Mouse (Mus musculus): Measurements from ENCODE around the gene Srsf5. TPM values are rescaled to one million over a fixed set of nuclear protein-coding genes. Genes with fewer than 3 reads are reported as not detected.

Srsf5 gene
- total RNA-seq, 2 experiments from 2014 or later: 96.9 to 112 TPM

- intact Hi-C loops (cut with DNase I; ENCODE audit: low total_unique reads): no loop called here
- DNase-seq: no peak
Measured at GRCm38 (mm10) chr12:80990901-80991445, 45.7 kb downstream of the Srsf5 start.

DNA sequence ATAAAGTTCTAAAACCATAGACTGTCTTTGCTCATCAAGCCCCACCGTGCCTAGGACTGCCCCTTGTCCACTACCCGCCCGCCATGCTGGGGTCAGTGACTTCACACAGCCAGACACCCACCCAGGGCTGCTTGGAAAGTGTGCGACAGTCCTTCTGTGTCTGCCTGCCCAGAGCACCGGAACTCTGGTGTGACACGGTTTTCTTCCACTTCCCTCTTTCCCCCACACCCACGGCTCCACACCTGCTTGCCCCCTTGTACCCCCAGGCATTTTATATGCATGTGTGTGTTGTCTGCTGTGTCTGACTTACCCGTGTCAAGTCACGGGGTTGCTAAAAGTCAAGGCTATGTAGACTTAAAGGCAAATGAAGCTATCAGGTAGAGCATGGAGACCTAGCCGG lies 46.5 kb downstream of the Srsf5 start:
- DNase-seq: no peak
- intact Hi-C loops (cut with DNase I; ENCODE audit: low total_unique reads): no loop called here

DNA sequence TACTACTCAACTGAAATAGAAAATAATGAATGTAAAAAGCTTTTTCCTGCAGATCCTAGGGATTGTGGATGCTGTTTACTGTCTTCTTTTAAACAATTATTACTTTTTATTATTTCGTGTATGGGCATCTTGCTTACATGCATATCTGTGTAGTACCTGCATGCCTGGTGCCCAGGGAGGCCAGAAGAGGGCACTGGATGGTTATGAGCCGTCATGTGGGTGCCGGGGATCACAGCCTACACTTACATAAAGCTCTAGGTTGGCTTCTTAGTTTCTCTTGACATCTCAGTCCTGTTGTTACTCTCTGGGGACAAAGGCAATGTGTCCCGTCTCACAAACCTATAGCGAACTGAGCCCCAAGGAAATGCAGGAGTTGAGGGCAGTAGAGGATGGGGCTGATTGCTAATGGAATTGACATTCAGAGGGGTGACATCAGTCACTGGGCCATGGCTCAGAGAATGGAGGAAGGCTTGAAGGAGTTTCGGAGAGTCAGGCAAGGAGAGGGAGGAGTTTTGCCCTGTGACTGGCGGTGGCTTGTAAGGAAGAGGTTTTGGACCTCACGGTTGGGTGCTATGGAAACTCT lies 47.3 kb downstream of the Srsf5 start:
- DNase-seq: no peak
- intact Hi-C loops (cut with DNase I; ENCODE audit: low total_unique reads): no loop called here

GRCm38 (mm10) chr12:80993773-80994172 lies 48.5 kb downstream of the Srsf5 start:
- intact Hi-C loops (cut with DNase I; ENCODE audit: low total_unique reads): no loop called here
- DNase-seq: no peak

DNA sequence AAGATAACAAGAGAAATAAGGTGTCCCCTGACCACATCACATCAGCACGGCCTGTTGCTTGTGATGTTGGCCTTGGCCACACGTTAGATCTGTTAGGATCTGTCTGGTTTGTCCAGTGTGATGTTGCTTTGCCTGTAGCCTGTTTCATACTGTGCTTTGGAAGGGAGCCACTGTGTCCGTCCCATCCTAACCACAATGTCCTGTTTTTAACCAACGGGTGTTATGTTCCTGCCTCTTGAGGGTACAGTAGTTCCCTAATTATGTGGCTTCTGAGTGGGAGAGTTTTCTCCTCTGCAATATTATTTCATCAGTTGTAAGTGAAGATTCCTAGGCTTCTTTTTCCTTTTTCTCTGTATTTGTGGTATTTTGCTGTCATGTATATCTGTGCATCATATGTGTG lies 50.0 kb downstream of the Srsf5 start:
- DNase-seq: no peak
- intact Hi-C loops (cut with DNase I; ENCODE audit: low total_unique reads): no loop called here

DNA sequence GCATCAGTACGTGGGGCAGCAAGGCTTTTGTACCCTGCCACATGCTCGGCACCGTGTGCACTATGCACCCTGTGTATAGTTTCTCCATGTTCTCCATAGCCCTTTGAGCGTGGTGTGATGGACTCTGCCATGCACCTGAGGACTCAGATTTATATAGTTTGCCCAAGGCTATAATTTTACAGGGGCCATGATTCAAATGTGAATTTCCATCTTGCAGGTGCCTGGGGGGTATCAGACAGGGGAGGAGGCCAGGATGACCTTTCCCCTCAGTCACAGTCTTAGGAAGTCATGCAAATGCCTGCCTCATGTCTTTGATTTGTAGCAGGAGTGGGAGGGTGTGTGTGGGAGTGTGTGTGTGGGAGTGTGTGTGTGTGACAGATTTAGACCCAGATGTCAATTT lies 52.3 kb downstream of the Srsf5 start:
- no peak for DNase-seq
- intact Hi-C loops (cut with DNase I; ENCODE audit: low total_unique reads): no loop called here

DNA sequence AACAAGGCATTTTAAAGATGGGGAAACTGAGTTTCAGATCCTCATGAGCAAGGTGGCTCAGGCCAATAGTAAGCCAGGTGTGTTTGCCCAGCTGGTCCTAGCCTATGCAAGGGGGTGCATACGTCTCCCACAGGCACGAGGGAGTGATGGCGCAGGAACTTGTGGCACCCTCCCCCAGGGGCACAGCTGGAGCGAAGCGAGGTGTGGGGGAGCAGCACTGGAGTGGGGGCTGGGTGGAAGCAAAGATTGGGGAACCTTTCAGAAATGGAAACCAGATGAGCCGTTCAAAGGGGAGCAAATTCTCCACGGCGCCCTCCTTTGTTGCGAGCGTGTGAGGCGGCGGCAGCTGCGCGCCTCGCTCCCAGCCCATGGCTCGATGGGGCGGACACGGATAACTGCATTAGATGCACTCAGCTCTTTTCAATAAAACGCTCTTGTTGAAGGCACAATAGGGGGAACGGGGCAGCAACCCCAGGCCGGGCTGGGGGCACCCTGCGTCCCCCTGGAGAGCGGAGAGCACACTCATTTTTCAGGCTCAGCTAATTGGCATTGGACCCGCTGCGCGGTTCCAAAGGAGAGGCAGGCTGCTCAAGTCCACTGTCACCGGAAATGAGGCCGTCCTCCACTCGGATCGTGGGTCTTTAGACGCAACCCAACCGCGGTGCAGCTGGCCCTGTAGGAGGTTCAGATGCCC lies 53.4 kb downstream of the Srsf5 start:
- peak; percentile 6 for DNase-seq
- intact Hi-C loops (cut with DNase I; ENCODE audit: low total_unique reads): no loop called here

Other genes starting within 250 kb of the Srsf5 start
- gene Ccdc177, start 184.8 kb upstream of the Srsf5 start, total RNA-seq (2021): under 1 TPM in 1 of 2 experiments, not detected in 1; 0.07 TPM
- gene Susd6, start 155.0 kb upstream of the Srsf5 start, total RNA-seq (2021): 10 to 100 TPM; 27.8 to 28.7 TPM
- not detected for gene Slc10a1, start 23.2 kb downstream of the Srsf5 start, total RNA-seq (2021)
- gene Smoc1, start 81.3 kb downstream of the Srsf5 start, total RNA-seq (2021): 1 to 10 TPM in 1 of 2 experiments, under 1 TPM in 1; 0.71 to 1.1 TPM

Measured in gastrocnemius, postnatal 14 days (tissue).